Mouse (Mus musculus): ENCODE results near the gene Mt3. TPM values are rescaled to one million over a fixed set of nuclear protein-coding genes. Genes with fewer than 3 reads are reported as not detected.

Gene Mt3
- polyA plus RNA-seq, 1 experiment from 2014 or later = 43.6 TPM

- WGBS = 87% methylated on average over 6 of the region's 6 CpGs
- Histone ChIP-seq H3K9ac (ENCODE audit: low read length) (no peak overlapping the region), H3K36me3 (ENCODE audit: control insufficient read depth, insufficient read depth, low read length) (no peaks in the 10 kb centered on the region), H3K4me2 (ENCODE audit: low read depth, low read length, severe bottlenecking) (no peak overlapping the region), H3K27ac (ENCODE audit: low read depth, low read length) (no peak overlapping the region), H3K4me1 (replicated peaks; ENCODE audit: control insufficient read depth, insufficient read depth, low read length) (no peaks in the 10 kb centered on the region), H3K9me3 (ENCODE audit: control insufficient read depth, low read length) (no peaks in the 10 kb centered on the region), H3K27me3 (ENCODE audit: control insufficient read depth, insufficient read depth, low read length) (no peaks in the 10 kb centered on the region), H3K4me3 (ENCODE audit: low read depth, low read length) (no peak overlapping the region)
- no peak for ATAC-seq (replicated peaks; ENCODE audit: low FRiP score)
- no peak for DNase-seq (ENCODE audit: low spot score)
These were observed 16.9 kb upstream of the Mt3 start for GRCm38 (mm10) chr8:94135556-94135955.

- no peak for DNase-seq (ENCODE audit: low spot score)
- Histone ChIP-seq H3K36me3 (ENCODE audit: control insufficient read depth, insufficient read depth, low read length) (no peaks in the 10 kb centered on the region), H3K9ac (ENCODE audit: low read length) (no peak overlapping the region), H3K9me3 (ENCODE audit: control insufficient read depth, low read length) (no peaks in the 10 kb centered on the region), H3K27me3 (ENCODE audit: control insufficient read depth, insufficient read depth, low read length) (no peaks in the 10 kb centered on the region), H3K4me1 (replicated peaks; ENCODE audit: control insufficient read depth, insufficient read depth, low read length) (no peaks in the 10 kb centered on the region), H3K4me3 (ENCODE audit: low read depth, low read length) (no peak overlapping the region), H3K27ac (ENCODE audit: low read depth, low read length) (no peak overlapping the region), H3K4me2 (ENCODE audit: low read depth, low read length, severe bottlenecking) (no peak overlapping the region)
- WGBS = 85% methylated on average over 7 of the region's 7 CpGs
- ATAC-seq (replicated peaks; ENCODE audit: low FRiP score) = no peak
These were observed 16.2 kb upstream of the Mt3 start for GRCm38 (mm10) chr8:94136192-94136591.

GRCm38 (mm10) chr8:94136933-94137332 lies 15.5 kb upstream of the Mt3 start, which contains the start of gene Mt4:
TSS of gene Mt4 (plus strand) at chr8:94137197.
- Histone ChIP-seq H3K9me3 (ENCODE audit: control insufficient read depth, low read length) (no peaks in the 10 kb centered on the region), H3K27ac (ENCODE audit: low read depth, low read length) (no peak within 1 kb of the TSS), H3K4me3 (ENCODE audit: low read depth, low read length) (no peak within 1 kb of the TSS), H3K4me2 (ENCODE audit: low read depth, low read length, severe bottlenecking) (no peak within 1 kb of the TSS), H3K4me1 (replicated peaks; ENCODE audit: control insufficient read depth, insufficient read depth, low read length) (no peaks in the 10 kb centered on the region), H3K9ac (ENCODE audit: low read length) (no peak within 1 kb of the TSS), H3K27me3 (ENCODE audit: control insufficient read depth, insufficient read depth, low read length) (no peaks in the 10 kb centered on the region), H3K36me3 (ENCODE audit: control insufficient read depth, insufficient read depth, low read length) (no peaks in the 10 kb centered on the region)
- ATAC-seq (replicated peaks; ENCODE audit: low FRiP score) = no peak
- 57% methylated on average over 6 of the region's 6 CpGs for WGBS
- DNase-seq (ENCODE audit: low spot score) = no peak

- DNase-seq (ENCODE audit: low spot score) (no peak), ATAC-seq (replicated peaks; ENCODE audit: low FRiP score) (no peak)
- Histone ChIP-seq H3K36me3 (ENCODE audit: control insufficient read depth, insufficient read depth, low read length) (no peaks in the 10 kb centered on the region), H3K4me2 (ENCODE audit: low read depth, low read length, severe bottlenecking) (no peak overlapping the region), H3K4me3 (ENCODE audit: low read depth, low read length) (no peak overlapping the region), H3K4me1 (replicated peaks; ENCODE audit: control insufficient read depth, insufficient read depth, low read length) (no peaks in the 10 kb centered on the region), H3K27me3 (ENCODE audit: control insufficient read depth, insufficient read depth, low read length) (no peaks in the 10 kb centered on the region), H3K9ac (ENCODE audit: low read length) (no peak overlapping the region), H3K27ac (ENCODE audit: low read depth, low read length) (no peak overlapping the region), H3K9me3 (ENCODE audit: control insufficient read depth, low read length) (no peaks in the 10 kb centered on the region)
- 78% methylated on average over 4 of the region's 4 CpGs for WGBS
These were observed 12.1 kb upstream of the Mt3 start for GRCm38 (mm10) chr8:94140266-94140795.

GRCm38 (mm10) chr8:94148236-94148635 lies 4.2 kb upstream of the Mt3 start:
- Histone ChIP-seq H3K27me3 (ENCODE audit: control insufficient read depth, insufficient read depth, low read length) (no peaks in the 10 kb centered on the region), H3K27ac (ENCODE audit: low read depth, low read length) (no peak overlapping the region), H3K4me1 (replicated peaks; ENCODE audit: control insufficient read depth, insufficient read depth, low read length) (peaks cover 4% of the 10 kb centered on the region), H3K9ac (ENCODE audit: low read length) (no peak overlapping the region), H3K9me3 (ENCODE audit: control insufficient read depth, low read length) (no peaks in the 10 kb centered on the region), H3K4me2 (ENCODE audit: low read depth, low read length, severe bottlenecking) (no peak overlapping the region), H3K36me3 (ENCODE audit: control insufficient read depth, insufficient read depth, low read length) (no peaks in the 10 kb centered on the region), H3K4me3 (ENCODE audit: low read depth, low read length) (no peak overlapping the region)
- no peak for DNase-seq (ENCODE audit: low spot score)
- 49% methylated on average over 5 of the region's 5 CpGs for WGBS
- no peak for ATAC-seq (replicated peaks; ENCODE audit: low FRiP score)

GRCm38 (mm10) chr8:94150925-94151324 lies 1.5 kb upstream of the Mt3 start:
- Histone ChIP-seq H3K9ac (ENCODE audit: low read length) (no peak overlapping the region), H3K9me3 (ENCODE audit: control insufficient read depth, low read length) (no peaks in the 10 kb centered on the region), H3K4me2 (ENCODE audit: low read depth, low read length, severe bottlenecking) (no peak overlapping the region), H3K4me1 (replicated peaks; ENCODE audit: control insufficient read depth, insufficient read depth, low read length) (peaks cover 12% of the 10 kb centered on the region), H3K36me3 (ENCODE audit: control insufficient read depth, insufficient read depth, low read length) (no peaks in the 10 kb centered on the region), H3K27me3 (ENCODE audit: control insufficient read depth, insufficient read depth, low read length) (no peaks in the 10 kb centered on the region), H3K4me3 (ENCODE audit: low read depth, low read length) (no peak overlapping the region), H3K27ac (ENCODE audit: low read depth, low read length) (no peak overlapping the region)
- DNase-seq (ENCODE audit: low spot score) (no peak), ATAC-seq (replicated peaks; ENCODE audit: low FRiP score) (no peak)
- WGBS = 82% methylated on average over 5 of the region's 5 CpGs

GRCm38 (mm10) chr8:94153451-94153850 lies 1.0 kb downstream of the Mt3 start:
- no peaks in the 10 kb centered on the region for H3K27me3 ChIP-seq (ENCODE audit: control insufficient read depth, insufficient read depth, low read length)
- no peaks in the 10 kb centered on the region for H3K9me3 ChIP-seq (ENCODE audit: control insufficient read depth, low read length)
- H3K9ac ChIP-seq (ENCODE audit: low read length) = 0 out of 2 replicates have a peak overlapping the region, but pooled peaks have one; percentile 65
- ATAC-seq (replicated peaks; ENCODE audit: low FRiP score) (peak; percentile 16; the same call in 1 of the 2 replicates), DNase-seq (ENCODE audit: low spot score) (no peak)
- H3K4me2 ChIP-seq (ENCODE audit: low read depth, low read length, severe bottlenecking) = peak overlapping the region; percentile 79
- 18% methylated on average over 7 of the region's 7 CpGs for WGBS
- H3K36me3 ChIP-seq (ENCODE audit: control insufficient read depth, insufficient read depth, low read length) = no peaks in the 10 kb centered on the region
- no peak overlapping the region for H3K27ac ChIP-seq (ENCODE audit: low read depth, low read length)
- H3K4me3 ChIP-seq (ENCODE audit: low read depth, low read length) = peak overlapping the region; percentile 40
- peaks cover 12% of the 10 kb centered on the region for H3K4me1 ChIP-seq (replicated peaks; ENCODE audit: control insufficient read depth, insufficient read depth, low read length)

- Histone ChIP-seq H3K4me2 (ENCODE audit: low read depth, low read length, severe bottlenecking) (no peak overlapping the region), H3K36me3 (ENCODE audit: control insufficient read depth, insufficient read depth, low read length) (no peaks in the 10 kb centered on the region), H3K9ac (ENCODE audit: low read length) (no peak overlapping the region), H3K9me3 (ENCODE audit: control insufficient read depth, low read length) (no peaks in the 10 kb centered on the region), H3K4me3 (ENCODE audit: low read depth, low read length) (no peak overlapping the region), H3K27ac (ENCODE audit: low read depth, low read length) (peak overlapping the region; percentile 26), H3K27me3 (ENCODE audit: control insufficient read depth, insufficient read depth, low read length) (no peaks in the 10 kb centered on the region), H3K4me1 (replicated peaks; ENCODE audit: control insufficient read depth, insufficient read depth, low read length) (peaks cover 12% of the 10 kb centered on the region)
- WGBS = 32% methylated on average over 6 of the region's 6 CpGs
- DNase-seq (ENCODE audit: low spot score) (no peak), ATAC-seq (replicated peaks; ENCODE audit: low FRiP score) (no peak)
These were observed 2.1 kb downstream of the Mt3 start for GRCm38 (mm10) chr8:94154537-94154936.

- H3K4me3 ChIP-seq (ENCODE audit: low read depth, low read length) = no peak overlapping the region
- no peak for DNase-seq (ENCODE audit: low spot score)
- peaks cover 12% of the 10 kb centered on the region for H3K4me1 ChIP-seq (replicated peaks; ENCODE audit: control insufficient read depth, insufficient read depth, low read length)
- no peak for ATAC-seq (replicated peaks; ENCODE audit: low FRiP score)
- no peak overlapping the region for H3K27ac ChIP-seq (ENCODE audit: low read depth, low read length)
- H3K27me3 ChIP-seq (ENCODE audit: control insufficient read depth, insufficient read depth, low read length) = no peaks in the 10 kb centered on the region
- no peak overlapping the region for H3K9ac ChIP-seq (ENCODE audit: low read length)
- WGBS = 83% methylated on average over 4 of the region's 4 CpGs
- no peaks in the 10 kb centered on the region for H3K36me3 ChIP-seq (ENCODE audit: control insufficient read depth, insufficient read depth, low read length)
- H3K4me2 ChIP-seq (ENCODE audit: low read depth, low read length, severe bottlenecking) = no peak overlapping the region
- H3K9me3 ChIP-seq (ENCODE audit: control insufficient read depth, low read length) = no peaks in the 10 kb centered on the region
These were observed 3.7 kb downstream of the Mt3 start for GRCm38 (mm10) chr8:94156092-94156491.
